Mouse (Mus musculus): ENCODE results near the gene Tia1. TPM values are rescaled to one million over a fixed set of nuclear protein-coding genes. Genes with fewer than 3 reads are reported as not detected.

Gene Tia1
- polyA plus RNA-seq, 1 experiment from 2014 or later, result 232 TPM

DNA sequence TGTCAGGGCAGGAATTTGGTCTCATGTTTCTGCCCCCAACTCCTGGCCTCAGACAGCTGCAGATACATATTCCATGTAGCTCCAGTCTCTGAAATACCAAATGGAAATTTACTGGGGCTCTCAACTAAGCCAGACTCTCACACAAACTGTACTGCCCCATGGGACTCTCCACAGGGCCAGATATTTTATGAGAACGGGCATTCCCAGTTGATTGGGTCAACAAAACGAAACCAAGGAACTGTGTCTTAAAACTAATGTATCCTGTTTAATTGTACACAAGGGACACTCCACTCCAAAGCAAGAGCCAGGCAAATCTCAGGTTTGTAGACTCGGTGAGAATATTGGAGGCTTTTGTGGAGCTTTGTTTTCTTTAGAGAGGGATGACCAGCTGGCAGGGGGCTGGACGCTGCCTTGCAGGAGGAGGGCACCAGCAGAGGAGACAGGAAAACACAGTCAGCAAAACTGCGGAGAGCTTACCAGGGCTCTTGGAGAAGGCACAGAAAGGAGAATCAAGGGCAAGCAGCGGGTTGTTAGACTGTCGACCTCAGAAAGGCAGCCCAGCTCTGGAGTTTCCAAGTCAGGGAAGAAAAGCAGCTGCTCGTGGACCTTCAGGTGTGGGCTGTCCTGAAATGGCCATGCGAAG, 76.3 kb downstream of the Tia1 start:
- 27% methylated on average over 9 of the region's 9 CpGs for WGBS
- peak overlapping the region; percentile 18 for H3K4me2 ChIP-seq (ENCODE audit: low read length)
- H3K27me3 ChIP-seq (replicated peaks; ENCODE audit: control insufficient read depth, insufficient read depth, low read length), result no peaks in the 10 kb centered on the region
- H3K27ac ChIP-seq (ENCODE audit: low read depth, low read length), result peak overlapping the region; percentile 60
- no peaks in the 10 kb centered on the region for H3K9me3 ChIP-seq (ENCODE audit: control insufficient read depth, low read length)
- no peak overlapping the region for H3K4me3 ChIP-seq (ENCODE audit: low read length)
- H3K4me1 ChIP-seq (ENCODE audit: control insufficient read depth, insufficient read depth, low read depth, low read length), result no peaks in the 10 kb centered on the region; the same call in 1 of the 2 replicates
- no peaks in the 10 kb centered on the region for H3K36me3 ChIP-seq (ENCODE audit: control insufficient read depth, insufficient read depth, low read length)
- no peak for ATAC-seq
- peak overlapping the region; percentile 40; the same call in 1 of the 2 replicates for H3K9ac ChIP-seq (ENCODE audit: low read depth, low read length)

DNA sequence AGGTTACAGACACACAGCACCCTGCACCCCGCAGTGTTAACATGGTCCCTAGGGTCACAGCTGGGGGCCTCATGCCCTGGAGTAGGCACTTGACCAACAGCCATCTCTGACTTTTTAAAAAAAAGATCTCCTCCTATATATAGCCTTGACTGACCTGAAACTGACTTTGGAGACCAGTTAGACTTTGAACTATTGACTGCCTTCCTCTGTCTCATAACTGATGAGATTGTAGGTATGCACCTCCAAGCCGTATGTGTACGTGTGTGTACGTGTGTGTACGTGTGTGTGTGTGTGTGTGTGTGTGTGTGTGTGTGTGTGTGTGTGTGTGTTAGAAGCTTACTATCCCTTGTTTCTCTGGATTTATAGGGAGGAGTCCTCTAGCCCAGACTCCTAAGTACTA, 77.9 kb downstream of the Tia1 start:
- Histone ChIP-seq H3K27ac (ENCODE audit: low read depth, low read length) (no peak overlapping the region), H3K9me3 (ENCODE audit: control insufficient read depth, low read length) (no peaks in the 10 kb centered on the region), H3K27me3 (replicated peaks; ENCODE audit: control insufficient read depth, insufficient read depth, low read length) (no peaks in the 10 kb centered on the region), H3K4me2 (ENCODE audit: low read length) (no peak overlapping the region), H3K4me3 (ENCODE audit: low read length) (no peak overlapping the region), H3K9ac (ENCODE audit: low read depth, low read length) (no peak overlapping the region), H3K4me1 (ENCODE audit: control insufficient read depth, insufficient read depth, low read depth, low read length) (peaks cover under 1% of the 10 kb centered on the region; the same call in 1 of the 2 replicates), H3K36me3 (ENCODE audit: control insufficient read depth, insufficient read depth, low read length) (no peaks in the 10 kb centered on the region)
- WGBS, result 95% methylated on average over 5 of the region's 5 CpGs
- ATAC-seq, result no peak

Other genes starting within 250 kb of the Tia1 start
- 17.8 and 20.6 TPM in 2 replicates for gene Tgfa, start 209.0 kb upstream of the Tia1 start, polyA plus RNA-seq (2015; fragmentation: Nextera tagmentation; extraction: Ambion mirVana)
- 112 and 114 TPM in 2 replicates for gene Fam136a, start 38.6 kb upstream of the Tia1 start, polyA plus RNA-seq (2015; fragmentation: Nextera tagmentation; extraction: Ambion mirVana)
- gene Snrpg, start 32.9 kb upstream of the Tia1 start, polyA plus RNA-seq (2015; fragmentation: Nextera tagmentation; extraction: Ambion mirVana), result 234 and 259 TPM in 2 replicates
- 88.4 and 92.7 TPM in 2 replicates for gene Pcyox1, start 7.1 kb upstream of the Tia1 start, polyA plus RNA-seq (2015; fragmentation: Nextera tagmentation; extraction: Ambion mirVana)
- not detected in 2 replicates for gene Gm44790, start 22.4 kb downstream of the Tia1 start, polyA plus RNA-seq (2015; fragmentation: Nextera tagmentation; extraction: Ambion mirVana)
- 21.4 and 22.9 TPM in 2 replicates for gene C87436, start 34.2 kb downstream of the Tia1 start, polyA plus RNA-seq (2015; fragmentation: Nextera tagmentation; extraction: Ambion mirVana)
- 123 and 163 TPM in 2 replicates for gene Pcbp1, start 122.1 kb downstream of the Tia1 start, polyA plus RNA-seq (2015; fragmentation: Nextera tagmentation; extraction: Ambion mirVana)
- 0.62 and 0.70 TPM in 2 replicates for gene Asprv1, start 223.9 kb downstream of the Tia1 start, polyA plus RNA-seq (2015; fragmentation: Nextera tagmentation; extraction: Ambion mirVana)

All from hindbrain, embryonic 16.5 days (tissue).